Mouse (Mus musculus): ENCODE data around the gene Akr1c18. TPM values are rescaled to one million over a fixed set of nuclear protein-coding genes. Genes with fewer than 3 reads are reported as not detected.
"Not testable (repeated sequence)": the region's sequence is repeated elsewhere in the genome, so short reads cannot be mapped to it uniquely, and the experiment has no call there.

Akr1c18 gene
- not detected in 2 replicates for polyA plus RNA-seq (2015; fragmentation: Nextera tagmentation; extraction: Ambion mirVana)

DNA sequence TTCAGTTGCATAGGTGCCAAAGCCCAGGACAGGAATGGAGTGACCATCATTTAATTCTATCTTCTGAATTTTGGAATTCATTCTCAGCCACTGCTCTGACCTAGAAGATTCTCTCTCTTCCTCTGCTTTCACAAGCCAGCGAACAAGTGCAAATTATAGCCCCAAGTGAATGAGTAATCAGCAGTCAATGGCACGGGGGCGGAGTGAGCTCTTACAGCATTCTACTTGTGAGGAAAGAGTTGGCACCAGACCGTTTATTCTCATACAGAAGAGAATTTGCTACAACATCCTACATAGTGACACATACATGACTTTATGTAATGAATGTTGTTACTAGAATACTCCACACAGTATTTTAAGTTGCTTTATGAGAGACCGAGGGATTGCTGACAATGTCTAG is at the start of gene Akr1c18:
Gene Akr1c18 (minus strand): TSS at position 137 of the 400 bp plus-strand sequence.
- no peaks in the 10 kb centered on the region for H3K27me3 ChIP-seq
- no peak within 1 kb of the TSS for H3K27ac ChIP-seq (replicated peaks)
- 52% methylated on average over 5 of the region's 5 CpGs for WGBS
- H3K9ac ChIP-seq = no peak within 1 kb of the TSS
- no peaks in the 10 kb centered on the region for H3K9me3 ChIP-seq
- H3K4me1 ChIP-seq (replicated peaks) = no peaks in the 10 kb centered on the region
- no peaks in the 10 kb centered on the region for H3K36me3 ChIP-seq
- no peak within 1 kb of the TSS for H3K4me2 ChIP-seq
- ATAC-seq (ENCODE audit: low read depth) = no peak
- no peak within 1 kb of the TSS for H3K4me3 ChIP-seq

GRCm38 (mm10) chr13:4192511-4192910 is 42.1 kb upstream of the Akr1c18 start:
- Histone ChIP-seq H3K9me3 (no peaks in the 10 kb centered on the region), H3K27ac (replicated peaks) (no peak overlapping the region), H3K4me2 (no peak overlapping the region), H3K27me3 (no peaks in the 10 kb centered on the region), H3K9ac (no peak overlapping the region), H3K4me1 (replicated peaks) (no peaks in the 10 kb centered on the region), H3K4me3 (no peak overlapping the region), H3K36me3 (no peaks in the 10 kb centered on the region)
- no peak for ATAC-seq (ENCODE audit: low read depth)
- WGBS = 83% methylated on average over 3 of the region's 3 CpGs

- no peak within 1 kb of the TSS for H3K9ac ChIP-seq
- 47% methylated on average over 3 of the region's 3 CpGs for WGBS
- no peak for ATAC-seq (ENCODE audit: low read depth)
- H3K4me3 ChIP-seq = no peak within 1 kb of the TSS
- no peaks in the 10 kb centered on the region for H3K9me3 ChIP-seq
- no peaks in the 10 kb centered on the region for H3K4me1 ChIP-seq (replicated peaks)
- peak within 1 kb of the TSS; percentile 29 for H3K4me2 ChIP-seq
- H3K27me3 ChIP-seq = no peaks in the 10 kb centered on the region
- no peaks in the 10 kb centered on the region for H3K36me3 ChIP-seq
- H3K27ac ChIP-seq (replicated peaks) = no peak within 1 kb of the TSS
Measured at GRCm38 (mm10) chr13:4190904-4191303, 40.5 kb upstream of the Akr1c18 start, which contains the start of gene Akr1c13. TSS of gene Akr1c13 (plus strand) at chr13:4191150.

- H3K9ac ChIP-seq = no peak overlapping the region
- 95% methylated on average over 2 of the region's 2 CpGs for WGBS
- H3K27ac ChIP-seq (replicated peaks) = no peak overlapping the region
- H3K27me3 ChIP-seq = no peaks in the 10 kb centered on the region
- no peaks in the 10 kb centered on the region for H3K4me1 ChIP-seq (replicated peaks)
- H3K4me3 ChIP-seq = no peak overlapping the region
- no peak overlapping the region for H3K4me2 ChIP-seq
- no peaks in the 10 kb centered on the region for H3K36me3 ChIP-seq
- H3K9me3 ChIP-seq = no peaks in the 10 kb centered on the region
- no peak for ATAC-seq (ENCODE audit: low read depth)
Measured at GRCm38 (mm10) chr13:4188174-4188573, 37.7 kb upstream of the Akr1c18 start.

DNA sequence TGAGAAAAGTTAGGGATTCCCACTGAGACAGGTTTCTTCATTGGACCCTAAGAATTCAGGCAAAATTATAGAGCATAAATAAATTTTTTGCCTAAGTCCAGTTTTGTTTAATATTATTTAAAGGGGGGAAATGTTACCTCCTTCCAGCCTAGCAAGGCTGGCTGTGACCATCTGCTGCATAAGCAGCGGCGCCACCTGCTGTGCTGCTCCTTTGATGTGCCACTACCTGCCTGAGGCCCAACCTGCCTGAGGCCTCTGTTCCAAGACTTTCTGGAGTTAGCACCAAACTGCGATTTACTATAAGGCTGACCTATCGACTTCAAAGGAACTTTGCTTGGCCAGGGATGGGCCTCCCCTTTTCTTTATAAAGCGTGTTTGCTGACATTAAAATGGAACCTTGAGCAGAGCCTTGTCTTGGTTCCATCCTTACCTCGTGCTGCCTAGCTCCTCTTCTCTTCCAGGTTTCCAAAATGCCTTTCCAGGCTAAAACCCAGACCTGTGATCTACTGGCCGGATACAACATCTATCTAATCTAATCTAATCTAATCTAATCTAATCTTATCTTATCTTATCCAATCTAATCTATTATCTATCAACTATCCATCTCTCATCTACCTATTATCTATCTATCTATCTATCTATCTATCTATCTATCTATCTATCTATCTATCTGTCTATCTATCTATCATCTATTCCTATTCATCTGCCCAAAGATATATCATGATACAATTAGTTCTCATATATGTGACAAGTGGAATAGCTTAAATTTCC is 36.4 kb upstream of the Akr1c18 start:
- not testable (repeated sequence) for ATAC-seq (ENCODE audit: low read depth); H3K9ac ChIP-seq; H3K4me1 ChIP-seq (replicated peaks); H3K4me3 ChIP-seq; H3K4me2 ChIP-seq; H3K36me3 ChIP-seq; H3K27ac ChIP-seq (replicated peaks); H3K9me3 ChIP-seq; H3K27me3 ChIP-seq
- 82% methylated on average over 7 of the region's 7 CpGs for WGBS

DNA sequence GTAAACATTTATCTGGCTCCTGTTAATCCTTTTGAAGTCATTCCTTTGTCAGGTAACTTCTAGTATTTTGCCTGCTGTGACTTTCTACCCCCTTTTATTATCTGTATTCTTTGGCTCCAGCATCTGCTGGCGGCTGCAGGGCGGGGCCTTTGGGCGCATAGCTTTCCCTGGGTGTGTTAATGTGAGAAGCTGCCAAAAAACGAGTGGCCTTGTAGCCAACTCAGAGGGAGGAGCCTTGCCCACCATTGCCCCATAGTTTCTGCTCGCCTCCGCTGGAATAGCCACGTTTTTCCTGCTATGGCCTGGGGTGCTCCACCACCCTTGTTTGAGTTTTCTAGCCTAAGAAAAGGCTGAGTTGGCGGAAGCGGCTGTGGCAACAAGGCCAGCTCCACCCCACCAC is 32.7 kb upstream of the Akr1c18 start:
- ATAC-seq (ENCODE audit: low read depth) = no peak
- H3K4me1 ChIP-seq (replicated peaks) = no peaks in the 10 kb centered on the region
- WGBS = 71% methylated on average over 9 of the region's 9 CpGs

DNA sequence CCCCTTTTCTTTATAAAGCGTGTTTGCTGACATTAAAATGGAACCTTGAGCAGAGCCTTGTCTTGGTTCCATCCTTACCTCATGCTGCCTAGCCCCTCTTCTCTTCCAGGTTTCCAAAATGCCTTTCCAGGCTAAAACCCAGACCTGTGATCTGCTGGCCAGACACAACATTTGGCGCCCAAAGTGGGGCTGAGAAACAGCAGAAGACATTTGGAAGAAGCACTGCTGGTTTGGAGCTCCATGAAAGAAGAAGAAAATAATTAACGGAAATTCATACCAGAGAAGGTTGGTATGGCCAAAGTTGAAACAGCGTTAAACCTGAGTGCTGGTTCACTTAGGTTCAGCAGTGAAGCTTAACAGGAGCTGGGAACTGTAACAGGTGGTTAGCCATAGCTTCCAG is 30.9 kb upstream of the Akr1c18 start:
- H3K4me1 ChIP-seq (replicated peaks); H3K36me3 ChIP-seq; ATAC-seq (ENCODE audit: low read depth); H3K27me3 ChIP-seq; H3K4me3 ChIP-seq; H3K4me2 ChIP-seq; H3K9me3 ChIP-seq; H3K27ac ChIP-seq (replicated peaks); H3K9ac ChIP-seq: not testable (repeated sequence)
- 94% methylated on average over 4 of the region's 4 CpGs for WGBS

More for the DNA sequence above, 32.7 kb upstream of the Akr1c18 start:
- H3K27me3 ChIP-seq = no peaks in the 10 kb centered on the region
- 0 out of 2 replicates have a peak, but pooled peaks cover 4% of the 10 kb centered on the region for H3K9me3 ChIP-seq
- no peak overlapping the region for H3K4me2 ChIP-seq
- no peaks in the 10 kb centered on the region for H3K36me3 ChIP-seq
- H3K27ac ChIP-seq (replicated peaks) = no peak overlapping the region
- H3K4me3 ChIP-seq = no peak overlapping the region
- no peak overlapping the region for H3K9ac ChIP-seq

DNA sequence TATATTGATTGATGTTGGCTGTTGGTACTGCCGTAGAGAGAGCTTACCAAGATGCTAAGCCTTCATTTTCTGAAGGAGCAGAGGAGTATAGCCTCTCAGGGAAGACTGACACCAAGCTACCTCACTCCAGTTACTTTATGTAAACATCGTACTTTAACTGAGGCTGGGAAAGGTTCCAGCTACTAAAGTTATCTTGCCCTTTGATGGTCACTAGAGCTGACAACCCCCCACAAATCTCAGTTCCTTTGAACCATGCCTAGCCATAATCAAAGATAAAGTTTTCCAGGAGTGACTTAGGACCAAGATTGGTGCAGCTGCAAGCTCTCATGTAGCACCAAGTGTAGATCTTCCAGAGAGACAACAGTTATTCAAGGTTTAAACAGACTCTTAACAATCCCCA is 22.5 kb upstream of the Akr1c18 start:
- H3K4me1 ChIP-seq (replicated peaks) = no peaks in the 10 kb centered on the region
- H3K36me3 ChIP-seq = no peaks in the 10 kb centered on the region
- H3K27ac ChIP-seq (replicated peaks) = no peak overlapping the region
- H3K4me2 ChIP-seq = no peak overlapping the region
- ATAC-seq (ENCODE audit: low read depth) = no peak
- no peaks in the 10 kb centered on the region for H3K9me3 ChIP-seq
- H3K9ac ChIP-seq = no peak overlapping the region
- no peaks in the 10 kb centered on the region for H3K27me3 ChIP-seq
- no peak overlapping the region for H3K4me3 ChIP-seq
- WGBS = 84% methylated on average over 2 of the region's 2 CpGs

GRCm38 (mm10) chr13:4168006-4168405 is 17.6 kb upstream of the Akr1c18 start:
- ATAC-seq (ENCODE audit: low read depth) = no peak
- 30% methylated on average over 1 of the region's 1 CpGs for WGBS

DNA sequence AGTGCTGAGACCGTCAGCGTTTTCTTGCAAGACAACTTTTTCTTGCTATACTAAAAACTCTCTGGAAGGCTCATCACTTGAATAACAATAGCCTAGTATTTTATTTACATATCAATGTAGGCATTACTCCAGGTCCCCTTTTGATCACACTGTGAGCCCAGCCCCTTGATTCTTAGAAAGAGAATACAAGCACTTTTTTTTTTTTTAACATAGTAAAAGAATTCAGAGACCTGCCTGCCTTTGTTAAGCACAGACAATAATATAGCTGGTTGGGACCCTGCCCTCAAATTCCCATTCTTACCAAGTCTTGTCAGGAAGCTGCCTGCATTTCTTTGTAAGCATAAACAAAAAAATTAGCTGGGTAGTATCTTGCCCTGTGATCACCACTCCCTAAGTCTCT is 4.8 kb upstream of the Akr1c18 start:
- 47% methylated on average over 2 of the region's 2 CpGs for WGBS
- H3K27ac ChIP-seq (replicated peaks) = no peak overlapping the region
- H3K36me3 ChIP-seq = no peaks in the 10 kb centered on the region
- no peak overlapping the region for H3K4me3 ChIP-seq
- no peak overlapping the region for H3K4me2 ChIP-seq
- H3K9ac ChIP-seq = no peak overlapping the region
- no peaks in the 10 kb centered on the region for H3K27me3 ChIP-seq
- no peaks in the 10 kb centered on the region for H3K9me3 ChIP-seq
- no peak for ATAC-seq (ENCODE audit: low read depth)
- no peaks in the 10 kb centered on the region for H3K4me1 ChIP-seq (replicated peaks)

More at GRCm38 (mm10) chr13:4168006-4168405, 17.6 kb upstream of the Akr1c18 start:
- H3K4me3 ChIP-seq = no peak overlapping the region
- no peak overlapping the region for H3K9ac ChIP-seq
- H3K4me2 ChIP-seq = no peak overlapping the region
- H3K27ac ChIP-seq (replicated peaks) = no peak overlapping the region
- H3K27me3 ChIP-seq = no peaks in the 10 kb centered on the region
- no peaks in the 10 kb centered on the region for H3K4me1 ChIP-seq (replicated peaks)
- no peaks in the 10 kb centered on the region for H3K9me3 ChIP-seq
- no peaks in the 10 kb centered on the region for H3K36me3 ChIP-seq

DNA sequence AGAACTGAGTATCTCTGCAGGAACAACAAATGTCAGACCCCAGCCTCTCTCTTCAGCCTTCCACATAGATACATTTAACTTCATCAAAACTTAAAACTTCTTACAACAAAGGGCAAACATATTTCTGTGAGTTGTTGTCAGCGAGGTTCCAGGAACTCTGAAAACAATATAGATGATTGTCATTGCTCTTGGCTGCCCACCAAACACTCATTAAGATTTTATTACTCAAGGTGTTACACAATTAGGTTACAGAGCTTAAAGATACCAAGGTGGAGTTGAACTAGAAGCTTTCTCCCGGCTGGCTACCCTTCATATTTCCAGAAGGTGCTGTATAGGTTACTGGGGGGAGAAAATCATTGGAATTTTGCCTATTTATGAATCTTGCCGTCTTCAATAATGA is 3.1 kb upstream of the Akr1c18 start:
- Histone ChIP-seq H3K27me3 (no peaks in the 10 kb centered on the region), H3K9me3 (no peaks in the 10 kb centered on the region), H3K4me1 (replicated peaks) (no peaks in the 10 kb centered on the region), H3K4me3 (no peak overlapping the region), H3K9ac (no peak overlapping the region), H3K36me3 (no peaks in the 10 kb centered on the region), H3K4me2 (no peak overlapping the region), H3K27ac (replicated peaks) (no peak overlapping the region)
- 76% methylated on average over 3 of the region's 3 CpGs for WGBS
- no peak for ATAC-seq (ENCODE audit: low read depth)

DNA sequence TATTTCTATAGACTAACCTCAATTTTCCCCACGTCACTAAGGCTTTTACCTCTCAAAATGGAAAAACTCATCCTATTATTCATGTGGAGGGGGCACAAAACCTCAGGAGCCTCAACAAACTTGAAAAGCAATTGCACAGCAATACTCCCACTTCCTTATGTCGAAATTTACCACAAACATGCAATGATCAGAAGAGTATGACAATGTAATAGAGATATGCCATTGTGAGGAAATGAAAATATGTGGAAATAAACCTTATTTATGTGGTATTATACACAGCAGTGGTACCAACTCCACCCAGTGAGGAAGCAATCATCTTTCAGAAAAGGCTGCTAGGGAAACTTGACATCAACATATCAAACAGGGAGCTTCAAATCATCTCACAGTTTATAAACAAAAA is 2.5 kb upstream of the Akr1c18 start:
- H3K4me1 ChIP-seq (replicated peaks) = no peaks in the 10 kb centered on the region
- H3K27me3 ChIP-seq = no peaks in the 10 kb centered on the region
- no peak overlapping the region for H3K4me2 ChIP-seq
- no peak overlapping the region for H3K4me3 ChIP-seq
- H3K9ac ChIP-seq = no peak overlapping the region
- H3K36me3 ChIP-seq = no peaks in the 10 kb centered on the region
- WGBS = 74% methylated on average over 2 of the region's 2 CpGs
- H3K27ac ChIP-seq (replicated peaks) = no peak overlapping the region
- H3K9me3 ChIP-seq = no peaks in the 10 kb centered on the region
- no peak for ATAC-seq (ENCODE audit: low read depth)

GRCm38 (mm10) chr13:4144261-4144660 is 6.2 kb downstream of the Akr1c18 start:
- Histone ChIP-seq H3K4me3 (no peak overlapping the region), H3K4me2 (no peak overlapping the region), H3K27me3 (no peaks in the 10 kb centered on the region), H3K9me3 (no peaks in the 10 kb centered on the region), H3K4me1 (replicated peaks) (no peaks in the 10 kb centered on the region), H3K36me3 (no peaks in the 10 kb centered on the region), H3K27ac (replicated peaks) (no peak overlapping the region), H3K9ac (no peak overlapping the region)
- ATAC-seq (ENCODE audit: low read depth) = no peak
- 79% methylated on average over 1 of the region's 1 CpGs for WGBS

Measured in neural tube, embryonic 13.5 days (tissue).